Comparison of ENCODE assay signal across 26 mouse cellular contexts in genomic region chr13:35669910-35670469, GRCm38 (mm10). TPM values are rescaled to one million over a fixed set of nuclear protein-coding genes. Genes with fewer than 3 reads are reported as not detected.
DNase-seq lines count a peak whose midpoint lies in the region; ATAC-seq and TF ChIP-seq lines count a peak whose summit lies in the region.
"Had no signal": no experiment of that assay in that cellular context is flagged by ENCODE, and none has a peak within 500 bp of the region (broad histone marks: within the 10 kb centered on the region; RNA-seq: fewer than 3 reads in every experiment).

No protein-coding gene starts in this region.

- WGBS in lung, embryonic 14.5 days, result 55% methylated on average over 4 of the region's 4 CpGs
- WGBS in lung, adult 2 months, result 50% methylated on average over 4 of the region's 4 CpGs
- WGBS in intestine, embryonic 16.5 days, result 60% methylated on average over 4 of the region's 4 CpGs
- WGBS in stomach, postnatal 0 days, result 52% methylated on average over 4 of the region's 4 CpGs

- H3K9me3 ChIP-seq in lung, embryonic 14.5 days (ENCODE audit: low read depth, low read length), result no peaks in the 10 kb centered on the region
- no peaks in the 10 kb centered on the region for H3K9me3 ChIP-seq in MEL (replicated peaks; ENCODE audit: insufficient read depth, low read length)
- no peaks in the 10 kb centered on the region for H3K9me3 ChIP-seq in intestine, embryonic 16.5 days (ENCODE audit: control insufficient read depth, low read length)
- no peaks in the 10 kb centered on the region for H3K9me3 ChIP-seq in stomach, postnatal 0 days (ENCODE audit: control insufficient read depth, low read length)
- H3K9me3 ChIP-seq: embryonic facial prominence, embryonic 10.5 days; G1E; hindbrain, embryonic 13.5 days; limb, embryonic 12.5 days had no signal

- H3K27me3 ChIP-seq in lung, embryonic 14.5 days (ENCODE audit: insufficient read depth, low read length), result no peaks in the 10 kb centered on the region
- H3K27me3 ChIP-seq in MEL (ENCODE audit: control insufficient read depth in 1 of 2, insufficient read depth in 2 of 2, low read length in 2 of 2), result no peaks in the 10 kb centered on the region
- no peaks in the 10 kb centered on the region for H3K27me3 ChIP-seq in intestine, embryonic 16.5 days (replicated peaks; ENCODE audit: control insufficient read depth, insufficient read depth, low read length)
- H3K27me3 ChIP-seq in stomach, postnatal 0 days (ENCODE audit: control insufficient read depth, insufficient read depth, low read length), result no peaks in the 10 kb centered on the region
- H3K27me3 ChIP-seq: CH12.LX; hindbrain, embryonic 13.5 days; limb, embryonic 12.5 days had no signal

- H3K9ac ChIP-seq in lung, embryonic 14.5 days, result no peak overlapping the region
- no peak overlapping the region for H3K9ac ChIP-seq in MEL (ENCODE audit: control insufficient read depth, low read depth, low read length, poor library complexity, severe bottlenecking)
- no peak overlapping the region for H3K9ac ChIP-seq in intestine, embryonic 16.5 days (ENCODE audit: low read depth, low read length)
- H3K9ac ChIP-seq in stomach, postnatal 0 days (ENCODE audit: low read length), result no peak overlapping the region
- H3K9ac ChIP-seq: hindbrain, embryonic 13.5 days; limb, embryonic 12.5 days; liver, postnatal 0 days had no signal

- no peak; a peak in 1 of 4 replicates for TF ChIP-seq EP300 in MEL (IDR thresholded peaks at IDR 0.05; ENCODE audit: low read depth in 1 of 2, low read length in 2 of 2)
- TF ChIP-seq EP300 in stomach, postnatal 0 days (optimal IDR thresholded peaks at IDR 0.05), result no peak

- H3K79me2 ChIP-seq in MEL (ENCODE audit: control insufficient read depth, insufficient read depth, low read length, poor library complexity), result no peaks in the 10 kb centered on the region

- no peaks in the 10 kb centered on the region for H3K4me1 ChIP-seq in lung, embryonic 14.5 days (ENCODE audit: insufficient read depth)
- no peaks in the 10 kb centered on the region for H3K4me1 ChIP-seq in lung, adult 2 months (ENCODE audit: control insufficient read depth, insufficient read depth, low read length)
- H3K4me1 ChIP-seq in MEL (ENCODE audit: control insufficient read depth in 1 of 2, insufficient read depth in 2 of 2, low read length in 2 of 2), result peaks cover 10 to 18% of the 10 kb centered on the region in 2 experiments
- no peaks in the 10 kb centered on the region for H3K4me1 ChIP-seq in intestine, embryonic 16.5 days (ENCODE audit: control insufficient read depth, insufficient read depth, low read length)
- H3K4me1 ChIP-seq in stomach, postnatal 0 days (replicated peaks; ENCODE audit: control insufficient read depth, insufficient read depth), result no peaks in the 10 kb centered on the region
- H3K4me1 ChIP-seq: embryonic facial prominence, embryonic 10.5 days; limb, embryonic 12.5 days had no signal

- no peak overlapping the region for H3K27ac ChIP-seq in lung, embryonic 14.5 days (ENCODE audit: low read depth)
- H3K27ac ChIP-seq in MEL (ENCODE audit: control insufficient read depth, low read depth, low read length), result no peak overlapping the region
- H3K27ac ChIP-seq in intestine, embryonic 16.5 days (ENCODE audit: low read length), result no peak overlapping the region
- no peak overlapping the region for H3K27ac ChIP-seq in stomach, postnatal 0 days (replicated peaks)
- H3K27ac ChIP-seq: embryonic facial prominence, embryonic 10.5 days; heart, adult 2 months; hindbrain, embryonic 13.5 days; limb, embryonic 12.5 days; macrophage had no signal

- no peak for TF ChIP-seq CTCF in lung, embryonic 14.5 days (IDR thresholded peaks at IDR 0.05; ENCODE audit: low read depth)
- TF ChIP-seq CTCF in lung, adult 2 months (IDR thresholded peaks at IDR 0.05; ENCODE audit: insufficient read depth, low read length), result no peak
- TF ChIP-seq CTCF in MEL (IDR thresholded peaks at IDR 0.05 in 2 of 3, conservative IDR thresholded peaks at IDR 0.05 in 1 of 3; ENCODE audit: control insufficient read depth in 1 of 3, insufficient read depth in 1 of 3, low read depth in 2 of 3, low read length in 3 of 3, poor library complexity in 1 of 3, severe bottlenecking in 1 of 3), result no peak
- no peak for TF ChIP-seq CTCF in stomach, postnatal 0 days (IDR thresholded peaks at IDR 0.05; ENCODE audit: low read depth)

- TF ChIP-seq RAD21 in MEL (IDR thresholded peaks at IDR 0.05; ENCODE audit: low read depth, low read length), result no peak

- no peak for TF ChIP-seq POLR2A in lung, adult 2 months (IDR thresholded peaks at IDR 0.05; ENCODE audit: borderline replicate concordance, extremely low read depth, low read depth, low read length)
- no peak for TF ChIP-seq POLR2A in MEL (IDR thresholded peaks at IDR 0.05; ENCODE audit: control insufficient read depth in 1 of 2, insufficient read depth in 1 of 2, low read depth in 1 of 2, low read length in 2 of 2, poor library complexity in 1 of 2)

- no peak overlapping the region for H3K4me3 ChIP-seq in lung, embryonic 14.5 days (ENCODE audit: low read depth, low read length)
- H3K4me3 ChIP-seq in lung, adult 2 months (replicated peaks; ENCODE audit: extremely low read depth, low read depth, low read length), result no peak overlapping the region
- no peak overlapping the region for H3K4me3 ChIP-seq in MEL (ENCODE audit: control insufficient read depth in 1 of 2, insufficient read depth in 1 of 2, low read depth in 2 of 2, low read length in 2 of 2)
- H3K4me3 ChIP-seq in intestine, embryonic 16.5 days (ENCODE audit: low read length), result no peak overlapping the region
- no peak overlapping the region for H3K4me3 ChIP-seq in stomach, postnatal 0 days (ENCODE audit: low read depth, low read length)
- H3K4me3 ChIP-seq: embryonic facial prominence, embryonic 10.5 days; heart, adult 2 months; hindbrain, embryonic 13.5 days; limb, embryonic 12.5 days had no signal

- ATAC-seq in lung, embryonic 14.5 days (ENCODE audit: insufficient read depth), result no peak
- peak; percentile 50; the same call in 1 of the 2 replicates for ATAC-seq in intestine, embryonic 16.5 days
- peak; percentile 45; the same call in 1 of the 2 replicates for ATAC-seq in stomach, postnatal 0 days (ENCODE audit: low FRiP score, low TSS enrichment)
- no peak for ATAC-seq in monocyte, adult 5-6 weeks (replicated peaks; ENCODE audit: insufficient number of reproducible peaks, low FRiP score, low TSS enrichment, poor library complexity, severe bottlenecking)
- ATAC-seq: activated CD4-positive, CD25-positive, alpha-beta regulatory T cell, adult 4 months; inflammation-experienced regulatory T-cells, adult 6 months; liver, postnatal 0 days had no signal

- H3K4me2 ChIP-seq in lung, embryonic 14.5 days, result no peak overlapping the region
- H3K4me2 ChIP-seq in intestine, embryonic 16.5 days (ENCODE audit: low read depth, low read length), result no peak overlapping the region
- H3K4me2 ChIP-seq in stomach, postnatal 0 days (replicated peaks; ENCODE audit: low read depth), result no peak overlapping the region
- H3K4me2 ChIP-seq: hindbrain, embryonic 13.5 days; limb, embryonic 12.5 days; liver, embryonic 11.5 days; midbrain, embryonic 11.5 days had no signal

- DNase-seq in lung, embryonic 14.5 days, result peak; percentile 5
- no peak for DNase-seq in lung, adult 2 months
- DNase-seq in MEL (ENCODE audit: low read depth, low spot score), result peak; percentile 69
- DNase-seq in stomach, postnatal 0 days (ENCODE audit: low spot score), result no peak
- DNase-seq in embryo, embryonic 10.5 days (ENCODE audit: low spot score), result no peak
- DNase-seq: adrenal gland, adult 8-10 months; B cell, adult 2 months; cerebellum, adult 9-10 months; gastrocnemius, postnatal 25 days; heart, adult 2 months; kidney, postnatal 25 days; liver, postnatal 0 days; spleen, adult 18-20 months; thymus, postnatal 25 days had no signal

- no peaks in the 10 kb centered on the region for H3K36me3 ChIP-seq in lung, embryonic 14.5 days (ENCODE audit: insufficient read depth)
- H3K36me3 ChIP-seq in MEL (ENCODE audit: control insufficient read depth in 1 of 2, insufficient read depth in 2 of 2, low read length in 2 of 2), result peaks cover 0 to 16% of the 10 kb centered on the region in 2 experiments; a peak in 2 of 4 replicates
- H3K36me3 ChIP-seq in intestine, embryonic 16.5 days (ENCODE audit: control insufficient read depth, insufficient read depth, low read length), result no peaks in the 10 kb centered on the region
- H3K36me3 ChIP-seq in stomach, postnatal 0 days (ENCODE audit: control insufficient read depth, insufficient read depth, low read length), result no peaks in the 10 kb centered on the region
- H3K36me3 ChIP-seq: embryonic facial prominence, embryonic 10.5 days; G1E; hindbrain, embryonic 13.5 days; limb, embryonic 12.5 days had no signal

TF ChIP-seq in MEL, 35 proteins besides CTCF, POLR2A, EP300 and RAD21:
- TF ChIP-seq BHLHE40 (IDR thresholded peaks at IDR 0.05; ENCODE audit: borderline replicate concordance, low read depth, low read length), result 0 out of 2 replicates have a peak, but pooled peaks have one; percentile 34
- no peak for TF ChIP-seq MAFK (IDR thresholded peaks at IDR 0.05; ENCODE audit: borderline replicate concordance, low read depth, low read length)
- peak; percentile 46; the same call in 1 of the 2 replicates for TF ChIP-seq RCOR1 (IDR thresholded peaks at IDR 0.05; ENCODE audit: low read depth, low read length)
- TF ChIP-seq ETS1 (IDR thresholded peaks at IDR 0.05; ENCODE audit: low read depth, low read length), result peak; percentile 19; the same call in 1 of the 2 replicates
- TF ChIP-seq SIN3A (IDR thresholded peaks at IDR 0.05; ENCODE audit: low read length), result no peak

RNA-seq across cellular contexts. Expression of gene Cdyl, which starts 10.4 kb away (rescaled TPM):
- 24.1 and 25.1 TPM in 2 replicates for polyA plus RNA-seq in lung, embryonic 14.5 days (2014; fragmentation: Nextera tagmentation; extraction: Ambion mirVana)
- 4.7 and 5.5 TPM in 2 replicates for polyA plus RNA-seq in lung, adult 2 months (2012; rRNA removed)
- 8.9 and 11.4 TPM in 2 replicates for total RNA-seq in MEL (2012; rRNA removed)
- 10 to 100 TPM in 1 of 2 experiments, not detected in 1; 32.2 TPM for polyA plus RNA-seq in MEL (2012; ENCODE audit: insufficient read depth in 1 of 2, insufficient read length in 2 of 2, low read depth in 1 of 2, low replicate concordance in 2 of 2, missing spikeins in 1 of 2)
- polyA plus RNA-seq in intestine, embryonic 16.5 days (2015; fragmentation: Nextera tagmentation; extraction: Ambion mirVana), result 3.4 and 3.5 TPM in 2 replicates
- polyA plus RNA-seq in stomach, postnatal 0 days (2015; fragmentation: Nextera tagmentation; extraction: Ambion mirVana), result 6.6 and 6.9 TPM in 2 replicates
- 29.2 to 47.5 TPM (median 29.5 TPM) in 3 replicates for total RNA-seq in monocyte, adult 5-6 weeks (2017)

Comparison
In these comparisons a context has a peak if more than half of its experiments do, and no peak if none do; other contexts are left out.
1. DNase-seq: peak in lung, embryonic 14.5 days (single experiment) and MEL (single experiment); none in lung, adult 2 months (single experiment), stomach, postnatal 0 days (single experiment) and embryo, embryonic 10.5 days (single experiment).
2. ATAC-seq: peak in intestine, embryonic 16.5 days (single experiment) and stomach, postnatal 0 days (single experiment); none in lung, embryonic 14.5 days (single experiment) and monocyte, adult 5-6 weeks (single experiment).